Mouse (Mus musculus): ENCODE data around the gene Il17rd.
A peak's percentile ranks its signal among the peaks of the same experiment; 100 is the strongest.

Il17rd gene

DNA sequence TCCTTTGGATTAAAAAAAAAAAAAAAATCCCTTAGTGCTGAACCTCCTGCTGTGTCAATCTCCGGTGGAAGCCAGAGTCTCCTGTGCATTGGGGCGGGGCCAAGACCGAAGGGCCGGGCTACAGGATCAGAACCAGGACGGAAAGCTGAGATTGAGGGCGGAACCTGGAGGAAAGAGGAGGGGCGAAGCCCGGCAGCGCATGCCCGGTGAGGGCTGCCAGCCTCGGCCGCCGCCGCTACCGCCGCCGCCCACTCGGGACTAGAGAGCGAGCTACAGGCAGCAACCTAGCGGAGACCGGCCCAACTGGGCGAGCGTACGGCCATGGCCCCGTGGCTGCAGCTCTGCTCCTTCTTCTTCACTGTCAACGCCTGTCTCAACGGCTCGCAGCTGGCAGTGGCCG lies at the start of gene Il17rd:
Il17rd (plus strand) TSS at position 159 of the 400 bp plus-strand sequence.
- peak; percentile 67 to 73 for DNase-seq

DNA sequence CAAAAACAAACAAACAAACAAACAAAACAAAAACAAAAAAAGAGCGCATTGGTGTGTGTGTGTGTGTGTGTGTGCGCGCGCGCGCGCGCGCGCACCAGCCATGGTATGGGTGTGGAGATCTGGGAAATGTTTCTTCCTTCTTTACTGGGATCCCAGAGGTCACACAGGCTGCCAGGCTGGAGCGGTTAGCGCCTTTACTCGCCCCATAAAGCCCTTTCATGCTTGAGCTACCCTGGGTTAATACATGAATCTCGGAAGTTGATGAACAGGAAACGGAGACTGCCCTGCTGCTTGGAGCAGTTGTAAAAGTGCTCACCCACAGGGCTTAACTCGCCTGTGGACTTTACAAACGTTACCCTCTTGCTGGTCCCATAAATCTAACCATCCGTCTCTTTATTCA lies 47.1 kb upstream of the Il17rd start:
- no peak for DNase-seq

- no peak for DNase-seq
These were observed 45.3 kb upstream of the Il17rd start for GRCm38 (mm10) chr14:26993427-26993826.

- peak; percentile 77 for DNase-seq
These were observed 44.5 kb upstream of the Il17rd start, which contains the start of gene Hesx1 for GRCm38 (mm10) chr14:26994211-26994741. TSS of gene Hesx1 (plus strand) at chr14:26994416.

GRCm38 (mm10) chr14:26996257-26996656 lies 42.5 kb upstream of the Il17rd start:
- no peak for DNase-seq

DNA sequence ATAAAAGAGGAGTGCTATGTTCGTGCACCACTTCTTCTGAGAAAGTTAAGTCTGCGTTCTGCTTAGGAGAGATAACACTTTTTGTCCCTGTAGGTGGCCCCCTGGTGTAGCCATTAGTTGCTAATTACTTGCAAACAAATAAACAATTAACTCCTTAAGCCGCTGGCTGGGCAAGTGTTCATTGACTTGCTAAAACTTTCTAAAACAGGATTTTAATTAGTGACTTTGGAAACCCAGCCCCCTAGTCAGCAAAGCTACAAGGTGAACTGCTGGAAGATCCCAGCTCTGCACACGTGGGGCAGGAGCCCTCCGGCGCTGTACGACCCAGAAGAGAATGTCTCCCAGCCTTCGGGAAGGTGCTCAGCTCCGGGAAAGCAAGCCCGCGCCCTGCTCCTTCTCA lies 38.4 kb upstream of the Il17rd start:
- no peak for DNase-seq

GRCm38 (mm10) chr14:27004906-27005305 lies 33.8 kb upstream of the Il17rd start:
- DNase-seq = no peak

DNA sequence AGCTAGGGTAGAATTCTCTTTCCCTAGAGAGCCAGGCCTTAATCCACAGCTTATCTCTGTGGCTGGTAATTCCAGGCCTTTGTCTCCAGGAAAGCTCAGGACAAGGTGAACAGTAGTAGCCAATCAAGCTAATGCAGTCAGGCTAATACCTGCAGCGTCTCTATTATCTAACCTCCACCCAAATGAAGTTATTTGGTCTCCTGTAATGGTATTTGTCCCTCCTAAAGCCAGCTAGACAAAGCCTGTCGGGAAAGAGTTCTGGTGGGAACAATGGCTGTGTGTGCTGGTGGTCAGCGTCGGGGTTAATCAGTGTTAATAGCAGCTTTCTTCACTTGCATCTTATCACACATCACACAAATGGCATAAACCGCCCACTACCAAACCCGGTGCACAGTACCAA lies 32.8 kb upstream of the Il17rd start:
- no peak for DNase-seq

GRCm38 (mm10) chr14:27011561-27011960 lies 27.2 kb upstream of the Il17rd start:
- no peak for DNase-seq

DNA sequence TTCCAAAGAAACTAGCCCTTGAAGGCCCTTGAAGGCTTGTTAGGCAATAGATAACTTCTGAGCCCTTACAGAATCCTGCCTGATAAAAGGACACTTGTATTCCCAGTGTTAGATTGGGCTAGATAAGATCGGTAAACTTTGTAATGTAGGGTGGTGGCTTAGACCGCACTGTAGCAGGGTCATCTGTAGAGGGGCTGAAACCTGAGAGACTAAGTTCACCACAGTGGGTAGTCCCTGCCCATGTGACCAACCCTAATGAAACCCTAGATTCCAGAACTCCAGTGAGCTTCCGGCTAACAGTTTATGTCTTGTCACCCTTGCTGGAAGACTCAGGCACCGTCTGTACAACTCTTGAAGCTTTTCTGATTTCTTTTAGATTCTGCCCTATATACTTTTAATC lies 25.1 kb upstream of the Il17rd start:
- DNase-seq = no peak

GRCm38 (mm10) chr14:27017936-27018335 lies 20.8 kb upstream of the Il17rd start:
- DNase-seq = no peak

DNA sequence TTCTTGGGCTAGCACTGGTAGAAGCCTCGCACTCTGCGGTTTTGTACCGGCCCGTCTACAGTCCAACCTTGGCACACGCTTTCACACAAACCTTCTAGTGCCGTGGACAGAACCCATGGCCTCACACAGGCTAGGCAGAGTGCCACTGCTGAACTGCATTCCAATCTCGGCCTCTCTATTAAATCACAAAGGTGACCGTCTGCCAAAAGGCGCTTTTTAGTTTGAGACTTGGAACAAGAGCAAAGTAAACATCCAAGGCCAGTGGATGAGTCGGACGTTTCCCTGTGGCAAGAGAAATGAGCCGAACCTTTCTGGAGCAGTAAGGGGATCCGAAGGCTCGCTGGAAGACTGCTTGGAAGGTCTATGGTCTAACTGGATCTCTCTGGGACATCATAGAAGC lies 18.9 kb upstream of the Il17rd start:
- DNase-seq = no peak

DNA sequence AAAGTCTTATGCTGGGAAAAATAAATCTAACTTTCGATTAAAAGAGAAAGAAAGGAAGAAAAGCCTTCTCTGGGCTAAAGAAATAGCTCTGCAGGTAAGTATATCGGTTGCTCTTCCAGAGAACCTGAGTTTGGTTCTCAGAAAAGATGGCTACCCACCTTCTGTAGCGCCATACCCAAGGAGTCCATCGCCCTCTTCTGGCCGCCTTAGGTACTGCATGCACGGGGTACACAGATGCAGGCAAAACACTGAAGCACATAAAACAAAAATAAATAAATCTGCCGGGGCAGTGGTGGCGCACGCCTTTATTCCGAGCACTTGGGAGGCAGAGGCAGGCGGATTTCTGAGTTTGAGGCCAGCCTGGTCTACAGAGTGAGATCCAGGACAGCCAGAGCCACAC lies 15.9 kb upstream of the Il17rd start:
- DNase-seq = peak; percentile 60 to 69

DNA sequence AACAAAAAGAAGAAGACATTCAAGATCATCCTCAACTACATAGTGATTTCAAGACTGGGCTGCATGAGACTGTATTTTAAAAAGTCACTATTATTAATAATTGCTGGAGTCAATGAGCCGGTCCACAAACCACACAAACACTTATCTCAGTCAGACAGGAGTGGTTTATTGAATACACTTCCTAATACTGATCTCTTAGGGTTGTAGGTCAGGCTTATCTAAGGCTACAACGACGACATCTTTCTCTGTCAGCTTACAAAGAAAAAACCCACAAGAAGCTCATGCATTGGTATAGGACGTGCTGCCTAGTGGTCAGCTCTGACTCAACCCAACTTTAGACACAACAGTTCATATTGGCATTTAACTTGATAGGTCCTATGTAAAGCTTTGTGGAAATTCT lies 14.1 kb upstream of the Il17rd start:
- no peak for DNase-seq

DNA sequence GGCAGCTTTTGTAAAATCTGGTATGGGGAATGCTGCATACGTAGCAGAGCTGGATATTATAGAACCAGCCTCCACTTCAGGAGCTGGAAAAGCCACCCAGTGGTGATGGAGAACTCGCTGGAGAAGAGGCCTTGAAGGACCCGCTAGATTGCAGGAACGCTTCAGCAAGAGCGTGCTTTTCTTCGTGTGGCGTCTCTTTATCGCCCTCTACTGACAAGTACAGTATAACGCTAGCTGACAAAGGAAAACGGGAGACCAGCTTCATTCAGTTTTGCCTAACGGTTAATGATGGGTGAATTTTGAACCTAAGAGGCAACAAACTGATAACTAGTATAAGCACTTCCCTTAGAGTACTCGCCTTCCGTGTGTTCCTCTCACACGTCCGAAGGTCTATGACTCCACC lies 9.0 kb upstream of the Il17rd start:
- peak; percentile 9 for DNase-seq

- DNase-seq = peak; percentile 63 to 74
These were observed 7.6 kb upstream of the Il17rd start for GRCm38 (mm10) chr14:27031142-27031541.

DNA sequence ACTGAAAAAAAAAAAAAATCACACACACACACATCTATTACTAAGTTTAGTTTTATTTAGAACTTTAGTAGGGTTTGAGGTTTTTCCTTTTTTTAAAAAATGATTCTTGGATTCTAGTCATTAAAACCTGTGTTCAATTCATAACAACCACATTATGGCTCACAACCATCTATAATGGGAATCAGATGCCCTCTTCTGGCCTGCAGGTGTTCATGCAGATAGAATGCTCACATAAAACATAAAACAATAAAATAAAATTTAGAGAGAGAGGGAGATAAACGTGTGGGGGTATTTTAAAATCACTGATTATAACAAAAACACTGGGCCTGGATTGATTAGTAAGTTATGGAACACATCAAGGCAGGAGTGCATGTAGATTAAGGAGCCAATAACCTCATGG lies 1.2 kb upstream of the Il17rd start:
- no peak for DNase-seq

DNA sequence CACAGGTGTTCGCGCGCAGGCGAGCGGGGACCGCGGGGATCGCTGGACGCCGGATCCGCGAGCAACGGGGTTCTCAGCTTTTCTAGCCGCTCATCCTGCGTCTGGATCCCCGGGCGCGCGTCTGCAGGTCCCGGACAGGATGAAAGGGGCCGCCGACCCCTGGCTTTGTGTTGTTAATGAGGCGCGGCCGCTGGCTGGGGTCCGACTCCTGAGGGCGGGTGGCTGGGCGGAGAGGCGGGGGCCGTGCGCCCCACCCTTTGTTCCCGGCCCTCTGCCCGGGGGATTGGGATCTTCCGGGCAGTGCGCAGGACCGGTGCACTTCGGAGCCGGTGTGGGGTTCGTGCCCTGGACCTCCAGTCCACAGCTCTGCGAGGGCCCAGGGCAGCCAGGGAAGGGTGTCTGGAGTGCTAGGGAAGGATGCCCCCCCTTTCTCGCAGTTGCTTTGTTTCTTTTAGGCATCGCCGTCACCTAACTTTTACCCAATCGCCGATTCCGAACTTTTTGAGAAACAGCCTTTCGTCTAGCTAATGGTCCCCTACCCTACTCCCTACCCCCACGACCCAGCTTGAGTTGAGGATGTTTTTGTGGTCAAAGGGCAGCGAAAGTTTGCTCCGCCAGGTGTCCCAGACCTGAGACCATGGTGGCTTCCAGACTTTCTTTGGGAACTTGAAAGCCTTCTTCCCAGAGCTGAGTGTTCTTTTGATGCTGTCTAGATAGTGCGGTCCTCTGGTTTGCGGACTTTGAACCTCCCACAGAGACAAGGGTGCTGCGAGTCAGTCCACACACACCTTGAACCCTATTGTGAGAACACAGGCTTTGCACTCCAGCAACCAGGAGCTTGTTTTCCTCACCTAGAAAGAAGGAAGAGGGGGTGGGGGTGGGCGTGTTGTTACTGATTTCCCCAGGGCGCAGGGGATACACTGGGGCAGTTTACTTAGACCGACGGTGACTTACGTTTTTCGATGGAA lies 824 bp downstream of the Il17rd start:
- no peak for DNase-seq

GRCm38 (mm10) chr14:27040451-27040850 lies 1.7 kb downstream of the Il17rd start:
- DNase-seq = no peak

- no peak for DNase-seq
These were observed 3.7 kb downstream of the Il17rd start for GRCm38 (mm10) chr14:27042280-27042983.

DNA sequence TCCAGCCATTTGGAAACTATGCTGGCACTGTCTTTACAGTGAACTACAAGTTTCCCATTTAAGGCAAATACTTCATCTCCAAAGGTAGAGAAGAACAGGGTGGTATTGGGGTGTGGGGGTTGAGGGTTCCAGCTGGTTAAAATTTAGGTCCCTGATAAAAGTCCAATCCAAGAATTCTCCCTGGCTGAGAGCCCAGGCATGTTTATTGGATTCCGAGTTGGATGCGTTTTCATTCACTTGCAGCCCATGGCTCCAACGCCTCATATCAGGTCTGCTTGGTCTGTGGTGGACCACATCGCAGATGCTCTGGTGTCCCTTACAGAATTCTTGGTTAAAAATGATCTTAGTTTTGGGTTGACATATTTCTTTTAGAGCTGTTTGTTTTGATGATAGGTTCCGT lies 4.7 kb downstream of the Il17rd start:
- no peak for DNase-seq

DNA sequence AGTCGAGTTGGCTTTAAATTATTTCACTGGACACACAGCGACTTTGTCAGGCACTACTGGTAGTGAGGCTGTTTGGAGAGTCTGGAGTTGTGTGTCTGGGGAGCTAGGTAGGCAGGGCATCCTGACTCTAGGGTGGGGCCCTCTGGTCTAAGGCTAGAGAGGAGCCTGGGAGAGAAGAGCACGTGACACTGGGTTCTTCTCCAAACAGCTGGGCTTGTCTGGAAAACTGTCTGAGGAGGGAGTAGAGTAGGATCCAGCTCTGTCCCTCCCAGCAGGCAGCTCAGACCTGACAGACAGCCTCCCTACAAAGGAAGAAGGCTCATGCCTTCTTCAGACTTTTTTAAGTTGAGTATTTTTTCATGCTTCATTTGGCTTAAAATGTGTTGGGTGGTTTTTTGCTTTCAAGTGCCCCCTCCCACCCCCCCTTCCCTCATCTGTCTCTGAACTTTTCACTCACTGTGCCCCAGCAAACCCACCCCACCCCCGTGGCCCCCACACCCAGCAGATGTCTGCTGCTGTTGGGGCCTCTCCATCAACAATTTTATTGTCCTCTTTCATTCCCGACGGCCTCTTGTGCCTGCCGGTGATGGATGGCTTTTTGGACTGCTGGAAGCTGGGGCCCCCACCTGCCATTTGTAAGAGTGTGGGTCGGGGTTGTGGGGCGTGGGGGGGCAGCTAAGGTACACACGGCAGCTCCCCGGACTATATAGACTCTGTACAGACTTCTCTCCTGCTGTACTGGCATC lies 5.7 kb downstream of the Il17rd start:
- peak in 1 of 2 experiments; percentile 5 for DNase-seq

DNA sequence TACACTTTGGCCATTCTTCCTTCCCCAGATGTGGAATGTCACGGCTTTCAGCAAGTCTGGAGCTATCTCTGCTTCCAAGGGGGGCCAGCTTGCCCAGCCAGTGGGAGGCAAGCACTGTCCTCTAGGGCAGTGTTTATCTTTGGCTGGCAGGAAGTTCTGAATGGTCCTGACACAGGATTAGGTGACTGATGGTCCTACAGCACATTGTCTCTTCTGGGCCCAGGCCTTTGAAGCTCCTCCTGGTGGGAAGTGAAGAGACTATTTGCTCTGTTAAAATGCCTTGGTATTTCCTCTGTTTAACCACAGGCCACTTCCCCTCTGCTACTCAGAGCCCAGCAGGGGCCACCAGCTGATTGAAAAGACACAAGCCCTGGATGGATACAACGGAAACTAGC lies 6.2 kb downstream of the Il17rd start:
- DNase-seq = peak in 1 of 2 experiments; percentile 15

All from thymus, postnatal 36 days (tissue).